Mouse (Mus musculus): ENCODE measurements around the gene Tmem107. TPM values are rescaled to one million over a fixed set of nuclear protein-coding genes. Genes with fewer than 3 reads are reported as not detected.

Tmem107 gene
- 28.4 and 29.2 TPM in 2 replicates for polyA plus RNA-seq (2015; fragmentation: Nextera tagmentation; extraction: Ambion mirVana)

DNA sequence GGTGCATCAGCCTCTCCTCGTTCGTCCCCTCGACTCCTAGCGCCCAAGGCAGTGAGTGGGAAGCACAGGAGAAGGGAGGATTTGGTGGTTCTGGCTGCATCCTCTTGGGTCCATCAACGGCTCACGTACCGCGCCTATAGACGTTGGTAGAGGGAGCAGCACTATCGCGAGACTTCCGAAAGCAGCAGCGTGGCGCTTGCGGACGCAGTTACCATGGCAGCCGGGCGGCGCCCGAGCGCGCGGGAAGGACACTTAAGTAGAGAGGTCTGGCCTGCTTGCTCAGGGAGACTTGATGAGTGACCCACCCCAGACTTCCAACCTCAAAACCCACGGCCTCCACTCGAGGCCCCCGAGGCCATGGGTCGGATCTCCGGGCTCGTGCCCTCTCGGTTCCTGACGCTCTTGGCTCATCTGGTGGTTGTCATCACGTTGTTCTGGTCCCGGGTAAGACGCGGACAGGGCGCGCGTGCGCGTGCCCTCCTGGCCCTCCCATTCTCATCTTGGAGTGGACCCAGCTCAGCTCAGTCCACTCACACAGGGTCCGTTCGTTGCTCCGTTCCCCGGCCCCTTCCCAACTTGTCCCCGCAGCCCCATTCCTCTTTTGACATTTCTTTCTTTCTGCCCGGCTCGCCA, at the start of gene Tmem107:
TSS of gene Tmem107 (plus strand) at position 217 of the 633 bp plus-strand sequence.
- 0 out of 2 replicates have a peak, but pooled peaks cover 1% of the 10 kb centered on the region for H3K27me3 ChIP-seq
- peak; percentile 82 for ATAC-seq (ENCODE audit: low read depth)
- peak within 1 kb of the TSS; percentile 83 for H3K9ac ChIP-seq
- H3K27ac ChIP-seq (replicated peaks): peak within 1 kb of the TSS; percentile 91
- no peaks in the 10 kb centered on the region for H3K9me3 ChIP-seq
- peaks cover 52% of the 10 kb centered on the region for H3K4me1 ChIP-seq (replicated peaks)
- under 1% methylated on average over 47 of the region's 47 CpGs for WGBS
- no peaks in the 10 kb centered on the region for H3K36me3 ChIP-seq
- peak within 1 kb of the TSS; percentile 72 for H3K4me2 ChIP-seq
- peak within 1 kb of the TSS; percentile 61 for H3K4me3 ChIP-seq

DNA sequence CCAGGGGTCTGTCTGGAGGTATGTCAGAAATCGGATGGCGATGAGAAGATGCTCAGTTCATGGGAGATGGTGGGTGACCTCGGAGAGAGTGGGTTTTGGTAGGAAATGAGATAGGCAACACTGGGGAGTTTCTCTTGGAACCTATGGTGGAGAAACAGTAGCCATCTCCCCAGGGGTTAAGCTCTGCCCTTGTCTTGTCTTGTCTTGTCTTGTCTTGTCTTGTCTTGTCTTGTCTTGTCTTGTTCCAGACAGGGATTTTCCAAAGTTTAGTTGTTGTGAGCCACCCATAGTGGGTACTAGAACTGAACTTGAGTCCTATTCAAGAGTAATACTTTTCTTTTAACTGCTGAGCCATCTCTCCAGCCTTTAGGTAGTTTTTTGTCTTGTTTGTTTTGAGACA, 44.0 kb upstream of the Tmem107 start:
- Histone ChIP-seq H3K4me2 (no peak overlapping the region), H3K9me3 (no peaks in the 10 kb centered on the region), H3K36me3 (peaks cover 99% of the 10 kb centered on the region), H3K4me1 (replicated peaks) (no peaks in the 10 kb centered on the region), H3K27me3 (no peaks in the 10 kb centered on the region), H3K9ac (no peak overlapping the region), H3K4me3 (no peak overlapping the region), H3K27ac (replicated peaks) (no peak overlapping the region)
- 93% methylated on average over 3 of the region's 3 CpGs for WGBS
- no peak for ATAC-seq (ENCODE audit: low read depth)

DNA sequence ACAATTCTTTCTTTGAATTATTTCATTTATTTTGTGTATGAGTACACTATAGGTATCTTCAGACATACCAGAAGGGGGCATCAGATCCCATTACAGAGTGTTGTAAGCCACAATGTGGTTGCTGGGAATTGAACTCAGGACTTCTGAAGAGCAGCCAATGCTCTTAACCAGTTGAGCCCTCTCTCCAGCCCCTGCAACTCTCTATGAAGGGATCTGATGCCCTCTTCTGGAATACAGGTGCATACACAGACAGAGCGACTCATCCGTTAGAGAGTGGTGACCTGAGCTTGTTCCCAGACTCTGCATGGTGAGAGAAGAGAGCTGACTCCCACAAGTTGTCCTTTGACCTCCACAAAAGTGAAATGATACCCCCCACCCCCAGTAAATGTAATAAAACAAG, 41.8 kb upstream of the Tmem107 start:
- Histone ChIP-seq H3K9ac (no peak overlapping the region), H3K4me3 (no peak overlapping the region), H3K27ac (replicated peaks) (no peak overlapping the region), H3K27me3 (no peaks in the 10 kb centered on the region), H3K4me1 (replicated peaks) (no peaks in the 10 kb centered on the region), H3K9me3 (no peaks in the 10 kb centered on the region), H3K4me2 (no peak overlapping the region), H3K36me3 (peaks cover 95% of the 10 kb centered on the region)
- whole genome bisulfite sequencing: 66% methylated on average over 2 of the region's 2 CpGs
- ATAC-seq (ENCODE audit: low read depth): no peak

DNA sequence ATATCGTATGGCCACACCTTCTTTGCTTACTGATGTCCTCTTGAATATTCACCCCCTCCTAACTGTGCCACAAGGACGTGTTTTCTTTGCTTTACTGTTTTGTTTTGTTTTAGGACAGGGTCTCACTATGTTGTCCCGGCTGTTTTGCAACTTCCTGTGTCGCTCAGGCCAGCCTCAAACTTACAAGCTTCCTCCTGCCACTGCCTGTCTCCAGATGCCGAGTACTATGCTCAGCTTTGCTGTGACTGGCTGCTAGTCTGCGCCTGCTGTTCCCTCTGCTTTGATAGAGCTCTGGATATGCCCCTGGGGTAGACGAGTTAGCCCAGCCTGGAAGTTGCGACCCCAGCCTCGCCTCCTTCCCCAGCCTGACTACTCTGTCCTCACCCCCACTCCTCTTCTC, 37.1 kb upstream of the Tmem107 start:
- H3K9me3 ChIP-seq: no peaks in the 10 kb centered on the region
- peaks cover 63% of the 10 kb centered on the region for H3K36me3 ChIP-seq
- no peak overlapping the region for H3K9ac ChIP-seq
- peaks cover 21% of the 10 kb centered on the region for H3K4me1 ChIP-seq (replicated peaks)
- H3K27ac ChIP-seq (replicated peaks): no peak overlapping the region
- WGBS: 83% methylated on average over 9 of the region's 9 CpGs
- no peak for ATAC-seq (ENCODE audit: low read depth)
- no peaks in the 10 kb centered on the region for H3K27me3 ChIP-seq
- no peak overlapping the region for H3K4me3 ChIP-seq
- no peak overlapping the region for H3K4me2 ChIP-seq

DNA sequence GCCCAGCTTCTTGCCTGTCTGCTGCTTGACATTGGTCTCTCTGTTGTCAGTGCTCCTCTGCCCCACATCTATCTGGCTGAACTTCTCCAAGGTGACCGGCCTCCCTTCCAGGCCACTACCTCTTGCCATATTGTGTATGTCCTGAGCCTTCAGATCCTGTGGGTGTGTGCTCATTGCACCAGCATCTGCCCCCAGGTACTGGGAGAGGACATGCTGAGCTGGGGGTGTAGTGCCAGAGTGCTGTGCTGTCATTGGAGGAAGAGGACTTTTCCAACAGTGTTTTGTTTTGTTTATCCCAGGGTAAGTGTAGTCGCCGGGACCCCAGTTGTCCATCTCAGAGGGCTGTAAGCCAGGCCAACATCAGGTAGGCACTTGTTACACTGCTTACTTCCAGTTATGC, 36.0 kb upstream of the Tmem107 start:
- no peaks in the 10 kb centered on the region for H3K27me3 ChIP-seq
- H3K36me3 ChIP-seq: peaks cover 53% of the 10 kb centered on the region
- 97% methylated on average over 3 of the region's 3 CpGs for WGBS
- H3K9ac ChIP-seq: no peak overlapping the region
- H3K4me2 ChIP-seq: no peak overlapping the region
- H3K4me1 ChIP-seq (replicated peaks): peaks cover 31% of the 10 kb centered on the region
- no peak overlapping the region for H3K4me3 ChIP-seq
- H3K9me3 ChIP-seq: no peaks in the 10 kb centered on the region
- H3K27ac ChIP-seq (replicated peaks): no peak overlapping the region
- ATAC-seq (ENCODE audit: low read depth): no peak

DNA sequence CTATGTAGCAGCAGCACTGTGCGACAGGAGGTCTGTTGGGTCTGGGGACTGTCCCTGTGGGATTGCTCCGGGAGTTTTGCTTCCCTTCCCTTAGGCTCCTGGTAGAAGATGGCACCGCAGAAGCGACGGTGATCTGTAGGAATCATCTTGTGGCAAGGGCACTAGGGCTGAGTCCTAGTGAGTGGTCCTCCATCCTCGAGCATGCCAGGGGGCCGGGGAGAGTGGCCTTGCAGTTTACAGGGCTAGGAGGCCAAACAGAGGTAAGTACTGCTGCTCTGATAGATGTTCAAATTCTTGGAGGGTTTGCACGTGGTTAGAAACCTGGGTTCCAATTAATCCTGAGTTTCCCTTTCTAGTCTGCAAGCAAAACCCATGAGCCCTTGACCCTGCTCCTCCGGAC, 35.2 kb upstream of the Tmem107 start:
- WGBS: 82% methylated on average over 9 of the region's 9 CpGs
- H3K27me3 ChIP-seq: no peaks in the 10 kb centered on the region
- H3K4me3 ChIP-seq: peak overlapping the region; percentile 70; the same call in 1 of the 2 replicates
- H3K4me2 ChIP-seq: peak overlapping the region; percentile 59
- H3K4me1 ChIP-seq (replicated peaks): peaks cover 32% of the 10 kb centered on the region
- H3K9ac ChIP-seq: peak overlapping the region; percentile 43; the same call in 1 of the 2 replicates
- peaks cover 45% of the 10 kb centered on the region for H3K36me3 ChIP-seq
- peak overlapping the region; percentile 73 for H3K27ac ChIP-seq (replicated peaks)
- no peak for ATAC-seq (ENCODE audit: low read depth)
- H3K9me3 ChIP-seq: no peaks in the 10 kb centered on the region

DNA sequence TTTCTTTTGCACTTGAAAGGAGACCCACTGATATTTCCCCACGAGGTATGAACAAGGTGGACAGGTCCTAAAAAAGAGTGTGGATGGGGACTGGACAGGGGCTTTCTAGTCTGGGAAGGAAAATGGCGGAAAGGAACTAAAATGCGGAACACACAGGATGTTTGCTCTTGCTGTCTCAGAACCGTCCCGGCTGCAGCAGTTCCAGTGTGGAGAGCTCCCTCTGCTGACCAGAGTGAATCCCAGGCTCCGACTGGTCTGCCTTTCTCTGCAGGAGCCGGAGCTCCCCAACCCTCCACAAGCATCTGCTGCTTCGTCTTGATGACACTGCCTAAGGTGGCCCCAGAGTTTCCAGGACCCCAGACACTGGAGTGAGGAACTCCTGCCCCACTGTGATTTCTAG, 34.8 kb upstream of the Tmem107 start:
- no peak for ATAC-seq (ENCODE audit: low read depth)
- Histone ChIP-seq H3K27me3 (no peaks in the 10 kb centered on the region), H3K4me3 (peak overlapping the region; percentile 70), H3K4me1 (replicated peaks) (peaks cover 32% of the 10 kb centered on the region), H3K27ac (replicated peaks) (peak overlapping the region; percentile 73), H3K36me3 (peaks cover 41% of the 10 kb centered on the region), H3K4me2 (peak overlapping the region; percentile 59), H3K9ac (peak overlapping the region; percentile 43; the same call in 1 of the 2 replicates), H3K9me3 (no peaks in the 10 kb centered on the region)
- 7% methylated on average over 8 of the region's 8 CpGs for WGBS

DNA sequence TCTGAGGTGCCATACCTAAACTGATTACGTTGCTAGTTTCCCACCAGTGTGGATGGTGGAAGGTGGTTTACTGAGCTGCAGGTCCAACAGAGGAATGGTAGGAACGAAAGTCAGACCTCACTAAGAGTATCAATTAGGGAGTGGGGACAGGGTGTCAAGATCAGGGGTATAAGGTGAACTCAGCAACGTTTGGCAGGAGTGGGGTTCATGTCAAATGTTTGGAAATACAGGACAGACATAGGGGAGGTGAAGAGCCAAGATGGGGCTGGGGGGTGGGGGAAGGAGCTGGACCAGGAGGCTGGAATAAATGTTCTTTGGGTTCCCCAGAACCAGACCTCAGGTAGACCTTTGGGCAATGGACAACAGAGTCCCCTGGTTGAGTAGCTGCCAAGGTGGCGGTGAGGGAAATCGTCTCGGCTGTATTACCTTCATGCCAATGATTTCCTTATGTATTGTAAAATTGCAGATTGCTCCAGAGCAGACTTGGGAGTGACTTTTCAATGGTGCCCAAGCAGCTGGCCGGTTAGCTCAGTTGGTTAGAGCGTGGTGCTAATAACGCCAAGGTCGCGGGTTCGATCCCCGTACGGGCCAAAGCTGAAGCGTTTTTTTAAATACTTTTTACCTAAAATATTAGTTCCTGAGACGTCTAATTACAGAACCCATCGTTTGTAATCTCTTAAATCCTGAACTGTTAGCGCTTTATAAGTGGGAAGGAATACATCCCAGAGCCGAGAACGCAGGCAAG, 33.9 kb upstream of the Tmem107 start:
- H3K9me3 ChIP-seq: no peaks in the 10 kb centered on the region
- H3K4me2 ChIP-seq: peak overlapping the region; percentile 59
- 10% methylated on average over 20 of the region's 20 CpGs for WGBS
- no peaks in the 10 kb centered on the region for H3K27me3 ChIP-seq
- peaks cover 33% of the 10 kb centered on the region for H3K36me3 ChIP-seq
- peaks cover 32% of the 10 kb centered on the region for H3K4me1 ChIP-seq (replicated peaks)
- peak overlapping the region; percentile 79 for H3K9ac ChIP-seq
- peak; percentile 15; the same call in 1 of the 2 replicates for ATAC-seq (ENCODE audit: low read depth)
- H3K27ac ChIP-seq (replicated peaks): peak overlapping the region; percentile 87
- peak overlapping the region; percentile 70 for H3K4me3 ChIP-seq

DNA sequence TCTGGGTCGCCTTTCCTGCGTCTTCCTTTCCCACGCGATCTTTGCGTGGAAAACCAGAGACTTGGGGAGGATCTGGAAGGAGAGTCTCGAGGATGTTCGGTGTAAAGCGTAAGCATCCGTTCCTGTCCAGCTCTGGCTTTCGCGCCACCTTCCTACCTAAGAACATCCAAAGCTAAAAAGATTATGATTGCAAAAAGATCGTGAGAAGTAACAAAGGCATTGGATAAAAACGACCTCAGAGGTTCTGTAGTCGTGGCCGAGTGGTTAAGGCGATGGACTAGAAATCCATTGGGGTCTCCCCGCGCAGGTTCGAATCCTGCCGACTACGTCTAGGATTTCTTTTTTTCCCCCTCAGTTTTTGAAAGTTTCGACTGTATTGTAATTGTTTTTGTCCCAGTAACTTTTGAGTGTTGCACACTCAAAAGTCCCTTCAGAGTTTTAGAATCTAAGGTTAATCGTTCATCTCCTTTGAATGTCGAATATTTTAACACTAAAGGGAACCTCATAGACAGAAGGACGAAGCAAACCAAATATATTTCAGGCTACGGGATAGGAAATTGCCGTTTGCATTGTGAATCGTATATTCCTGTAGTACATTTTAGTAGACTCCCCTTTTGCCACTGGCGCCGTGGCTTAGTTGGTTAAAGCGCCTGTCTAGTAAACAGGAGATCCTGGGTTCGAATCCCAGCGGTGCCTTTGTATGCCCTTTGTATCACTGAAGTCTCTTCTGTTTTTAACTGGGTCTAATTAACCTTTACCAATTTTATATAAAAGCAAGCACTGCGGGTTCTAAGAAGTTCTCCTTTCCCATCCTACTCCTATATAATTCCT, 33.2 kb upstream of the Tmem107 start:
- under 1% methylated on average over 34 of the region's 34 CpGs for WGBS
- no peaks in the 10 kb centered on the region for H3K27me3 ChIP-seq
- peak overlapping the region; percentile 70 for H3K4me3 ChIP-seq
- peak overlapping the region; percentile 79 for H3K9ac ChIP-seq
- ATAC-seq (ENCODE audit: low read depth): 0 out of 2 replicates have a peak, but pooled peaks have one; percentile 11
- H3K9me3 ChIP-seq: no peaks in the 10 kb centered on the region
- H3K27ac ChIP-seq (replicated peaks): peak overlapping the region; percentile 87
- H3K4me1 ChIP-seq (replicated peaks): peaks cover 32% of the 10 kb centered on the region
- peak overlapping the region; percentile 59 for H3K4me2 ChIP-seq
- peaks cover 30% of the 10 kb centered on the region for H3K36me3 ChIP-seq

DNA sequence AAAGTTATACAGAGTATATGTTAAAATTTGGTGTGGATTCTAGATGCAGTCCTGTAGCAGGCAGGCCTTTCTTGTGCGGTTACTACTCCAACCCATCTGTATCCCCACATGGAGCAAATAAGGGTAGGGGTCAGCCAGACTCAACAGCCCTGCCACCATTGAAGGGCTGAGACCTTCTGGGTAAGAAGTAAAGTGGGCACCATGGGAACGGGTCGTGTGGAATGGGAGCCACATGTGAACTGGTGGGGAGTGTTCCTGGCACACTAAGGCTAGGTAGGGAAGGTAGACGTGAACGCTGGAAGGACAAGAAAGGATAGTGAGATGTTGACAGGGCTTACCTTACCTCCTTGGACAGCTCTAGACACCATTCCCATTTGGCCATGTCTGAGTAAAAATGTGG, 32.4 kb upstream of the Tmem107 start:
- Histone ChIP-seq H3K9ac (no peak overlapping the region), H3K4me1 (replicated peaks) (peaks cover 32% of the 10 kb centered on the region), H3K9me3 (no peaks in the 10 kb centered on the region), H3K27ac (replicated peaks) (no peak overlapping the region), H3K36me3 (peaks cover 22% of the 10 kb centered on the region), H3K4me3 (0 out of 2 replicates have a peak overlapping the region, but pooled peaks have one; percentile 0), H3K27me3 (no peaks in the 10 kb centered on the region), H3K4me2 (peak overlapping the region; percentile 73; the same call in 1 of the 2 replicates)
- 75% methylated on average over 5 of the region's 5 CpGs for WGBS
- no peak for ATAC-seq (ENCODE audit: low read depth)

DNA sequence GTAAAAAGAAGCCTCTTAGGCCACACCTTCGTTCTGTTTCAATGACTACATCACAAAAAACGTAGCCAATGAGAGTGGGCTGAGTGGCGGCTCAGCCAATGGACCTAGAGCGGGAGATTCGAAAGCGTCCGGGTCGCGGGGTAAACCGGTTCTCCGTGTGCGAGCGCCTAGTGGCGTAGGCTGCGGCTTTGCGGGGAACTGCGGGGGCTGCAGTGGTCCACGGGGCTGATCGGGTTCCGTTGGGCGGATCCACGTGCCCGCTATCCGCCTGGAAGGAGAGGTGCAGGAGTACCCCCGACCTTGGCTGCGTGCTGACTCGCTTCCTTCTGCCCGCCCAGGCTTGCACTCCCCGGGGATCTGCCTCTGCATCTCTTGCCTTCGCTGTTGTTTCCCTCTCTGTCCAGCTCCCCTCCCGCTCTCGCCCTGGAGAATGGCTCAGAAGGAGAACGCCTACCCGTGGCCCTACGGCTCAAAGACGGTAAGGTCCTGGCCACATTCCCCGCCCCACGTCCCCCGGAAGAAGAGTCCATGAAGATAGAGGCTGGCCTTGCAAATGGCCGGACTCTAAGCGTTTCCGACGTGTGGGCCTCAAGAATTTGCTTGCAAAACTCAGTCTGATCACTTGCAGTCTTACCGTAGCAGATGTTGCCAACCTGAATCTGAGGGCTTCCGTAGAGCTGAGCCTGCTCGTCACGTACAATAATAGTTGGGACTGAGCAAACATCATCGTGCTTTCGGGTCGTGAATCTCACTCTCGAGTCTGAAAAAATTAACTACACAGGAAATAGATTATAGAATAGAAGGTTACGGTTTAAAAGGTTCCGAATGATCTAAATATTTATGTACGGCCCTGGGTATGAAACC, 24.8 kb upstream of the Tmem107 start, which contains the start of gene Aurkb:
TSS of gene Aurkb (plus strand) at position 117 of the 864 bp plus-strand sequence.
- no peaks in the 10 kb centered on the region; the same call in 1 of the 2 replicates for H3K36me3 ChIP-seq
- H3K9ac ChIP-seq: peak within 1 kb of the TSS; percentile 67
- no peaks in the 10 kb centered on the region for H3K27me3 ChIP-seq
- H3K27ac ChIP-seq (replicated peaks): peak within 1 kb of the TSS; percentile 39; the same call in 1 of the 2 replicates
- H3K4me1 ChIP-seq (replicated peaks): peaks cover 18% of the 10 kb centered on the region
- H3K4me2 ChIP-seq: peak within 1 kb of the TSS; percentile 90
- ATAC-seq (ENCODE audit: low read depth): peak; percentile 55
- whole genome bisulfite sequencing: 1% methylated on average over 54 of the region's 54 CpGs
- H3K4me3 ChIP-seq: peak within 1 kb of the TSS; percentile 63
- H3K9me3 ChIP-seq: no peaks in the 10 kb centered on the region
